Mouse (Mus musculus): ENCODE data around the gene 9230104L09Rik. TPM values are rescaled to one million over a fixed set of nuclear protein-coding genes. Genes with fewer than 3 reads are reported as not detected.

9230104L09Rik gene
- polyA plus RNA-seq (2015; fragmentation: Nextera tagmentation; extraction: Ambion mirVana) = 0.94 and 1.5 TPM in 2 replicates

DNA sequence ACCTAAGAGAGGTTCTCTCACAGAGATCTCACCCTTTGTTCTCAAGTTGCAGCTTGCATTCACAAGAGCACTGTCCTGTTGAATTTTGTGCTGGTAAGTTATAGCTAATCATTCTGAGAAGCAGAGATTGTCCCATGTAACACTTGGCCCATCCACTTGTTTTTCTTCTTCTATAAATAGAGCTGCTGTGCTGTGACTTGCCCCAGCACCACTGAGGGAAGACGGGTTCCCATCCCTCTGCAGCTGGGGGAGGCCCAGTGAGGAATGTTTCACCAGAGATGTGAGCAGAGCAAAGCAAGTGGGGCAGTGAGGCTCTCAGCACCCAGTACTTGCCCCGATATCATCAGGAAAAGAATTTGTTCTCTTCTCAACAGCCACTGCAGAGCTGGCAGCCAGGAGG, at the start of gene 9230104L09Rik:
9230104L09Rik (minus strand) TSS at position 73 of the 400 bp plus-strand sequence.
- ATAC-seq (peak; percentile 55), DNase-seq (ENCODE audit: low spot score) (no peak)
- no peak within 1 kb of the TSS for H3K4me3 ChIP-seq (ENCODE audit: low read depth, low read length)
- H3K9ac ChIP-seq (replicated peaks; ENCODE audit: low read depth) = no peak within 1 kb of the TSS
- H3K9me3 ChIP-seq (ENCODE audit: low read length) = no peaks in the 10 kb centered on the region
- TF ChIP-seq CTCF (IDR thresholded peaks at IDR 0.05) (no peak), EP300 (IDR thresholded peaks at IDR 0.05) (no peak)
- no peak within 1 kb of the TSS for H3K4me2 ChIP-seq (replicated peaks; ENCODE audit: low read depth, low read length)
- no peaks in the 10 kb centered on the region for H3K27me3 ChIP-seq (replicated peaks; ENCODE audit: insufficient read depth, low read length)
- WGBS = 13% methylated on average over 2 of the region's 2 CpGs
- H3K36me3 ChIP-seq (ENCODE audit: insufficient read depth, low read length) = no peaks in the 10 kb centered on the region
- H3K4me1 ChIP-seq (ENCODE audit: insufficient read depth, low read depth, low read length) = no peaks in the 10 kb centered on the region
- H3K27ac ChIP-seq (ENCODE audit: low read length) = no peak within 1 kb of the TSS

DNA sequence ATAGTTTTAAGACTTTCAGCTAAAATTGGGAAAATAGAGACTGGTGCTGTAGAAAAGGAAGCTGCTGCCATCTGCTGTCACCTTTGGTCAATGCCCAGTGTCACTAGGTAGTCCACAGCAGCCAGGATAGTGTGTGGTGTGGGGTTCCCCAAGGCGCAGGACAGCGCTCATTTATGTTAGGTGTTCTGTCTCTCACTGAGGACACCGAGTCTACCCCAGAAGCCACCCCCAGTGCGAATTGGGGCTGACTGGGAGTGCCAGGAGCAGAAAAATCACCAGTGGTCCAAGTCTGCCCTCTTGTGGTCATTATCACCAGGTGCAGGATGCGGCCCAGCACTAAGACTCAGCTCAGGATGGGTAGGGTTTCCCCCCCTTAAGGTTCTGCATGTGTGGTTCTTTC, 37.4 kb upstream of the 9230104L09Rik start:
- Histone ChIP-seq H3K4me3 (ENCODE audit: low read depth, low read length) (no peak overlapping the region), H3K9me3 (ENCODE audit: low read length) (no peaks in the 10 kb centered on the region), H3K27me3 (replicated peaks; ENCODE audit: insufficient read depth, low read length) (no peaks in the 10 kb centered on the region), H3K9ac (replicated peaks; ENCODE audit: low read depth) (no peak overlapping the region), H3K36me3 (ENCODE audit: insufficient read depth, low read length) (no peaks in the 10 kb centered on the region), H3K4me2 (replicated peaks; ENCODE audit: low read depth, low read length) (no peak overlapping the region; the same call in 1 of the 2 replicates), H3K27ac (ENCODE audit: low read length) (no peak overlapping the region), H3K4me1 (ENCODE audit: insufficient read depth, low read depth, low read length) (no peaks in the 10 kb centered on the region)
- TF ChIP-seq CTCF (IDR thresholded peaks at IDR 0.05) (peak; percentile 88), EP300 (IDR thresholded peaks at IDR 0.05) (no peak)
- ATAC-seq (peak; percentile 78), DNase-seq (ENCODE audit: low spot score) (peak; percentile 71)
- WGBS = 6% methylated on average over 5 of the region's 5 CpGs

- no peak for TF ChIP-seq EP300 (IDR thresholded peaks at IDR 0.05)
- TF ChIP-seq CTCF (IDR thresholded peaks at IDR 0.05) = no peak
- Histone ChIP-seq H3K4me3 (ENCODE audit: low read depth, low read length) (no peak overlapping the region), H3K9me3 (ENCODE audit: low read length) (no peaks in the 10 kb centered on the region), H3K27ac (ENCODE audit: low read length) (no peak overlapping the region), H3K27me3 (replicated peaks; ENCODE audit: insufficient read depth, low read length) (no peaks in the 10 kb centered on the region), H3K4me2 (replicated peaks; ENCODE audit: low read depth, low read length) (no peak overlapping the region), H3K9ac (replicated peaks; ENCODE audit: low read depth) (no peak overlapping the region), H3K36me3 (ENCODE audit: insufficient read depth, low read length) (no peaks in the 10 kb centered on the region), H3K4me1 (ENCODE audit: insufficient read depth, low read depth, low read length) (no peaks in the 10 kb centered on the region)
- no peak for DNase-seq (ENCODE audit: low spot score)
- WGBS = 63% methylated on average over 4 of the region's 4 CpGs
- no peak for ATAC-seq
These were observed 35.5 kb upstream of the 9230104L09Rik start for GRCm38 (mm10) chr2:148900305-148900704.

DNA sequence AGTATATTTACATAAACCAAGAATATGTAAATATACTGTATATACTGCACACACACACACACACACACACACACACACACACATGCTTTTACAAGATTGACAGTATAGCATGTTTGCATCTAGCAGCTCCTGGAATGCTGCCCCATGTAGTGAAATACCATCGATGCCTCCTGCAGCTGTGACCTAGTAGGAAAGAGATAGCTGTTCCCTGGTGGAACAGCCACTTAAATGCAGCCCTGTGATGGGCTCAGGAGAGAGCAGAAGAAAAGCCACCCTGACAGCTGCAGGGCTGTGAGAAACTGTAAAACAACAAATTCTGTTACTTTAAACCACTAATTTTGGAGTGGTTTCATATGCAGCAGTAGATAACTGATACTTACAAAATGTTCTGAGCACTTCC, 31.4 kb upstream of the 9230104L09Rik start:
- ATAC-seq = no peak
- DNase-seq (ENCODE audit: low spot score) = no peak
- no peaks in the 10 kb centered on the region for H3K9me3 ChIP-seq (ENCODE audit: low read length)
- H3K9ac ChIP-seq (replicated peaks; ENCODE audit: low read depth) = no peak overlapping the region
- no peak overlapping the region for H3K27ac ChIP-seq (ENCODE audit: low read length)
- no peaks in the 10 kb centered on the region for H3K36me3 ChIP-seq (ENCODE audit: insufficient read depth, low read length)
- no peaks in the 10 kb centered on the region for H3K4me1 ChIP-seq (ENCODE audit: insufficient read depth, low read depth, low read length)
- WGBS = 70% methylated on average over 1 of the region's 1 CpGs
- no peak overlapping the region for H3K4me2 ChIP-seq (replicated peaks; ENCODE audit: low read depth, low read length)
- H3K27me3 ChIP-seq (replicated peaks; ENCODE audit: insufficient read depth, low read length) = no peaks in the 10 kb centered on the region
- TF ChIP-seq EP300 (IDR thresholded peaks at IDR 0.05) = no peak
- TF ChIP-seq CTCF (IDR thresholded peaks at IDR 0.05) = no peak
- H3K4me3 ChIP-seq (ENCODE audit: low read depth, low read length) = no peak overlapping the region

DNA sequence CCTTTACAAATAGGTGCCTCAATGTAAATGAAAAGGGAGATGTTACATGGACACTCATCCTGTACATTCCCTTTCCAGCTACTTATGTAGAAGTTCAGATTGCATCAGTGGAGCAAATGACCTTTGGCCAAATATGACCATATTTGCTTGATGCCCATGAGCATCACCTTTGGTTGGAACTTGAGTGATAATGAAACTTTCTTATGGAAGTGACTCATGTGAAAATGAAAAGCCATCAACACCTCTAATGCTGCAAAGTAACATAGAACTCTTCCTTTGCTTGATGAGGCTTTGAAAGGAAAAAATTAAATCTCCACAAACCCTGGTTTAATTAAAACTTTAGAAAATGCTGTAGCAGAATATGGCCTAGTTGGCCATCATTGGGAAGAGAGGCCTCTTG, 28.3 kb upstream of the 9230104L09Rik start:
- H3K27ac ChIP-seq (ENCODE audit: low read length) = no peak overlapping the region
- no peaks in the 10 kb centered on the region for H3K9me3 ChIP-seq (ENCODE audit: low read length)
- no peak overlapping the region for H3K4me2 ChIP-seq (replicated peaks; ENCODE audit: low read depth, low read length)
- H3K4me1 ChIP-seq (ENCODE audit: insufficient read depth, low read depth, low read length) = no peaks in the 10 kb centered on the region
- H3K9ac ChIP-seq (replicated peaks; ENCODE audit: low read depth) = no peak overlapping the region
- no peaks in the 10 kb centered on the region for H3K36me3 ChIP-seq (ENCODE audit: insufficient read depth, low read length)
- no peak for DNase-seq (ENCODE audit: low spot score)
- no peak overlapping the region for H3K4me3 ChIP-seq (ENCODE audit: low read depth, low read length)
- no peak for ATAC-seq
- H3K27me3 ChIP-seq (replicated peaks; ENCODE audit: insufficient read depth, low read length) = no peaks in the 10 kb centered on the region
- no peak for TF ChIP-seq EP300 (IDR thresholded peaks at IDR 0.05)
- TF ChIP-seq CTCF (IDR thresholded peaks at IDR 0.05) = no peak

- ATAC-seq = no peak
- no peak for TF ChIP-seq EP300 (IDR thresholded peaks at IDR 0.05)
- no peak for TF ChIP-seq CTCF (IDR thresholded peaks at IDR 0.05)
These were observed 25.4 kb upstream of the 9230104L09Rik start for GRCm38 (mm10) chr2:148890021-148890851.

More at GRCm38 (mm10) chr2:148890021-148890851, 25.4 kb upstream of the 9230104L09Rik start:
- no peaks in the 10 kb centered on the region for H3K9me3 ChIP-seq (ENCODE audit: low read length)
- H3K27ac ChIP-seq (ENCODE audit: low read length) = no peak overlapping the region
- no peaks in the 10 kb centered on the region for H3K27me3 ChIP-seq (replicated peaks; ENCODE audit: insufficient read depth, low read length)
- DNase-seq (ENCODE audit: low spot score) = no peak
- H3K9ac ChIP-seq (replicated peaks; ENCODE audit: low read depth) = no peak overlapping the region
- H3K4me1 ChIP-seq (ENCODE audit: insufficient read depth, low read depth, low read length) = no peaks in the 10 kb centered on the region
- WGBS = 61% methylated on average over 5 of the region's 5 CpGs
- H3K4me3 ChIP-seq (ENCODE audit: low read depth, low read length) = no peak overlapping the region
- no peak overlapping the region for H3K4me2 ChIP-seq (replicated peaks; ENCODE audit: low read depth, low read length)
- no peaks in the 10 kb centered on the region for H3K36me3 ChIP-seq (ENCODE audit: insufficient read depth, low read length)
